Mouse (Mus musculus) bone marrow, adult 2 months (tissue): ENCODE data around the gene Polr3e.

Source experiments
- CTCF ChIP-seq: fragments of 200-500 bp; IDR thresholded peaks from 2 replicates; pipeline ENCODE4 v1.5.1; 2011; ENCODE audit warnings: low read length, control low read depth; ENCODE audit not compliant: control insufficient read depth, insufficient read depth
- POLR2A ChIP-seq: fragments of 200-500 bp; IDR thresholded peaks from 2 replicates; pipeline ENCODE4 v1.6.1; 2011; ENCODE audit warnings: low read depth, mild to moderate bottlenecking, control low read depth, low read length, borderline replicate concordance; ENCODE audit not compliant: control insufficient read depth

DNA sequence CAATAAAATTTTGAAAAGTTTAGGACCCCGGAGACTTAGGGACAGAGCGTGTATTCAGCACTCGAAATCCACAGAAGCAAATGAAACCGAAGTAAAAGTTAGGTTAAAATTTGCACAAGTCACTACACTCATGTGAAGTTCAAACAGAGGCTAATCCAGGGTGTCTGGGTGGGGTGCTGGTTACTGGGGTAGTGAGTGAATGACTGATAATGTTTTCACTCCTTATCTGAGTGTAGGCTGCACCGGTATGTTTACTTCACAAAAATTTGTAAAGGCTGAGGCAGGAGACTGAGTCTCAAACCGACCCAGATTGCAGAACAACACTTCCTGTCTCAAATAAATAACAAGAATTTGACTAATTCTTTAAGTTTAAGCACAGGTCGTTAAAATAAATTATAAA lies 51.7 kb downstream of the Polr3e start:
- no peak for TF ChIP-seq CTCF
- TF ChIP-seq POLR2A: no peak
